Mouse (Mus musculus) kidney, adult 2 months (tissue): ENCODE data around the gene Mas1.

Source experiments
- CTCF ChIP-seq: fragments of 200-500 bp; conservative IDR thresholded peaks from 2 replicates; pipeline ENCODE4 v1.5.1; 2011; ENCODE audit warnings: low read depth, mild to moderate bottlenecking, control low read depth, low read length, moderate library complexity, mixed read lengths; ENCODE audit not compliant: insufficient read depth, insufficient read length
- POLR2A ChIP-seq: fragments of 200-500 bp; IDR thresholded peaks from one replicate; pipeline ENCODE4 v1.6.1; 2011; ENCODE audit warnings: low read depth, low read length, control low read depth

DNA sequence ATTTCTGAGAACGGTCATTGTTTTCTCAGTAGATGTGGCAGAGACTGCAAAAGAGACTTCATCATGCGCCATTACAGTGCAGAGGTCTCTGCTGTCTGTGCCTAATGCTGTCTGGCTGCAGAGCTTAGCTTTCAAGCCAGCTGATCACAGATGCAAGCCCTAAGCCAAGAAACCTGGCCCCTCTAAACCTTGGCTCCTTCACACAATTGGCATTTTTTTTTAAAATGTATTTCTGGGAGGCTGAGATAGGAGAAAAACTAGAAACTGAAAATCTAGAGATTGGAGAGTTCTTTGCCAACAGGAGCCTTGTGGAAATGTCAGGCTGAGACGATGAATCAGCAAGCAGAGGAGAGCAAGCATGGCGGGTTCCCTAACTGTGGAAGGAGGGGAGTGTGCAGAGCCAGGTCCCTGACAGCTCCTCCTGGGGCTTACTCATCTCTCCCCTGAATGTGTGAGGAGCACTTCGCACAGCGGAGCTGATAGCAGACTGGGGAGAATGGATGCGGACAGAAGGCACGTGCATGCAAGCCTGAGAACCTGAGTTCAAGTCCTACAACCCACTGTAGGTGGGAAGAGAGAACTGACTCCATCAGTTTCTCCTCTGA, 18.1 kb downstream of the Mas1 start:
- TF ChIP-seq POLR2A (no peak), CTCF (no peak)
